Mouse (Mus musculus): Measurements from ENCODE around the gene Ppp1r14c.
"Not testable (repeated sequence)": the region's sequence is repeated elsewhere in the genome, so short reads cannot be mapped to it uniquely, and the experiment has no call there.

Ppp1r14c gene

DNA sequence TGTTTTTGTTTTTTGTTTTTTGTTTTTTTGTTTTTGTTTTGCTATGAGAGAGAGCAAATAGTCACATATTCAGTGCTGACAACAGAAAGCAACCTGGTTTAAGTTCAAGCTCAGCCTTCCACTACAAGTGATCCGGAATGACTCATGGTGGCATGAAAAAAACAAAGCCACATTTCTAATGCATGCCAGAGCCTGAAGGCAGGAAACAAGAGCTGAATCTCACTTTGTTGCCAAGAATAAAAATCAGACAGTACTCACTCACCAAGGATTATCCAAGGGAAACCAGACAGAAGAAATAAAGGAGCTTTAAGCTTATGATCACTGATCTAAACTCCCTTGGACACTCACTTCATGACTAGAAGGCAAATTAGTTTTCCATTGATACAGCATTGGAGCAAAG, 110.8 kb downstream of the Ppp1r14c start:
- no peak for DNase-seq

DNA sequence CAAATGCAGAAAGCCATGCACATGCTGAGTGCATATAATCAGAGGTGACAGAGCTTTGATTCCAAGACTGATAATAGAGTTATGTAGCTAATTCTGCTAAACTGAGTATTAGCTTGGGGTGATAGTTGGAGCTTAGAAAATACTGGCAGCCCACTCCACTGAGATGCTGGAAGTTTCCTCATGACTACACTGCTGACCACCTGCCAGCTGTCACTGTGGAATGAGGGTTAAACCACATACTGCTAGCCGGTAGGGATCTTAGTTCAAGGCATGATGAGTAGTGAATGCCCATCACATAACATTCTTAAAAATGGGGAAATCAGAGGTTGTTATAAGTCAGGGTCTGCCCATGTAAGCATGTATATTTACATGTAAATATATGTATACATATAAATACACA, 113.9 kb downstream of the Ppp1r14c start:
- DNase-seq, result no peak

DNA sequence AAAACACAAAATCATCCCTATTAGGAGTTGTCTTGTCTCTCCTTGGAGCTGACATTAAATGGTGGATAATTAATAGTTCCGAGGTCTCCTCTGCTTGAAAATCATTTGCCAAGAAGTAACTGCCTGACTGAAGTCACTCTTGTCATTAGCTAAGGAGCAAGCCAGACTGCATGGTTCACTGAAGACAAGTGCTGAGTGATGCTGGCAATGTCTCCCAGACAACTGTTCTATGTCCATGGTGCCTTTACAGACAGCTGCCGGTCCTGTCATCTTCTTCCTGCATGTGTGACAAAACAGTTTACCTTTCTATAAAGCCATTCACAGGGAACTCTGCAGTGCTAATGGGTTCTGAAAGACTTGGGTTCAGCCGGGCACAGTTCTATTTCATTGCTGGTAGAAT, 124.2 kb downstream of the Ppp1r14c start:
- DNase-seq, result no peak

DNA sequence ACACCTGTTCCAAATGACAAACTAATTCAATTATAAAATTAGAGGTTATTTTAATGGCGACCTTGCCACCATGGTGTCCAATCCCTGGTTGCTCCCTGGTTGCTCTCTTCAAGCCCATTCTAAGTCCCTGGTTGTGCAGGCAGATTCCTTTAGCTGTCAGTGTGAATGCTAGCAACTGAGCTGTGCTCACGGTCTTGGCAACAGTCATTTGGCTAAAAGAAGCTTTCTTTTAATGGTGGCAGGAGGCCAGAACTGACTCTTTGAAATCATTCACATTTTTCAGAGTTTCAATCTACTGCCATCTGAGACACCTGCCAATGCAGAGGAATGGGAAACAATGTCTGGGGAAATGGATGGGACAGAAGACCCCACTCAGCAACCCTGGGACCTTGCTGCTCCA, 130.9 kb downstream of the Ppp1r14c start:
- DNase-seq, result no peak

DNA sequence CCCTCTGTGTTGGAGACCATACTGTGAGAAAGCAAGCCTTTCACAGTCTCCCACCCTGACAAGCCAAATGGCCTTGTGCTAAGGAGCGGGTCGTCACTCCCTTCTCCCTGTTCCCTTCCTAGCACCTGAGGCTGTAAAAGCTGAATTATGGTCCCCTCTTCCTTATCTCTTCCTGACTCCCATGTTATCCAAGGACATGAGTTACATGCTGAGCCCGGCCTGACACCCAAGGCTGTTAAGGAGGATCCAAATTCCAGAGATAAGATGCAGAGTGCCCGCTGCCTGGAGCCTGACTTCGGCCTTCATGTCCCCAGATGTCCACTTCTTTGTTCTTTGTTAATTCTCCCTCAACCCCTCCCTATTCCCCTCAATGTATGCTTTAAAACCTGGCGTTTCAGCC, 135.0 kb downstream of the Ppp1r14c start:
- DNase-seq, result not testable (repeated sequence)

DNA sequence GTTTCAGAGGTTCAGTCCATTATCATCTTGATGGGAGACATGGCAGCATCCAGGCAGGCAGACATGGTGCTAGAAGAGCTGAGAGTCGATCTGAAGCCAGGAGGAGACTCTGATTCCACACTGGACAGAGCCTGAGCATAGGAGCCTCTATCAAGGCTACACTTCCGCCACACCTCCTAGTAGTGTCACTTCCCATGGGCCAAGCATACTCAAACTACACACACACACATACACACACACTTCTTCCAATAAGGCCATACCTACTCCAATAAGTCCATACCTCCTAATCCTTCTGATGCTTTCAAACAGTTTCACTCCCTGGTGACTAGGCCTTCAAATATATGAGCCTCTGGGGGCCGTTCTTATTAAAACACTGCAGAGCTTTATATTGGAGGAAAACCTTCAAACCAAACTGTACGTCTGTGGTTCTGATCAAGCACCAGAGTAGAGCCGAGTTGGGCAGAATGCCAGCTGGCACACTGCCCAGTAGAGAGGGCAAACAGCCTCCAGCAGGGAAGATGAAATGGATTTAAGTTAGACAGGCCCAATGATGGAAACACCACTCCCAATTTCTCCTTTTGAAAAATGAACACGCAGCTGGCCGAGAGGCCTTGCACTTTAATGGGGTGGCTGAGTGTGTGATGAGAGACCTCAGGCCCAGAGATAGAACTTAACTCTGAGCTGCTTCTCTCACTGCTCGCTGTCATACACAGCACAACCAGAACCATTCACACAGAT, 141.8 kb downstream of the Ppp1r14c start:
- DNase-seq, result peak; percentile 71 to 78

DNA sequence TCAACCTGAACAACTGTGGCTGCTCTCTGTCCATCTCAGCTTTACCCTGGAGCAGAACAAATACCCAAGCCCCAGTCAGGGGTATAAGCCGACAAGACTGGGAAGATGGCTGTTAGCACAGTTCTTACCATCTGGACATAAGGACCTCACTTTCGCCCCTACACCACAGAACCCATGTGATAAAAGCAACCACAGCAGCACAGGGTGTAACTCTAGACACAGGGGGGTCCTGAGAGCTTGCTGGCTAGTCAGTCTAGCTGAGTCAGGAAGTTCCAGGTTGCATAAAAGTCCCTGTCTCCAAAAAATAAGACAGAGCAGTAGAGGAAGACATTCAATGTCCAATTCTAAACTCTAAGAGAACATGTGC, 142.3 kb downstream of the Ppp1r14c start:
- no peak for DNase-seq

DNA sequence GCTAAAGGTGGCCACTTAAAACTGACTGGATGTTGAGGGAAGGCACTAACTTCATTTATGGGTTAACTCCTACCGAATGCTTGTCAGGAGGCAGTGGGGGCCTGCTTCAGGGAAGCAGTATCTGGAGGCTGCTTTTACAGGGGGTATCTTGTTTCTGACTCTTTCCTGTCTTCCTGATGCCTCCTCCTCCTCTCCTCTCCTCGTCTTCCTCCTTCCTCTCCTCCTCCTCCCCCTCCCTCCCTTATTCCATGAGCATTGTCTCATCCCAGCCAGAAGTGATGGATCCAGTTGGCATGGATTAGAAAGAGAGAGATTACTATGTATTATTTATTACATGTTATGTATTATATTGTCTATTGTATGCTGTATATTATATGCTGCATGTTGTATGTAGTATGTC, 142.9 kb downstream of the Ppp1r14c start:
- no peak for DNase-seq

DNA sequence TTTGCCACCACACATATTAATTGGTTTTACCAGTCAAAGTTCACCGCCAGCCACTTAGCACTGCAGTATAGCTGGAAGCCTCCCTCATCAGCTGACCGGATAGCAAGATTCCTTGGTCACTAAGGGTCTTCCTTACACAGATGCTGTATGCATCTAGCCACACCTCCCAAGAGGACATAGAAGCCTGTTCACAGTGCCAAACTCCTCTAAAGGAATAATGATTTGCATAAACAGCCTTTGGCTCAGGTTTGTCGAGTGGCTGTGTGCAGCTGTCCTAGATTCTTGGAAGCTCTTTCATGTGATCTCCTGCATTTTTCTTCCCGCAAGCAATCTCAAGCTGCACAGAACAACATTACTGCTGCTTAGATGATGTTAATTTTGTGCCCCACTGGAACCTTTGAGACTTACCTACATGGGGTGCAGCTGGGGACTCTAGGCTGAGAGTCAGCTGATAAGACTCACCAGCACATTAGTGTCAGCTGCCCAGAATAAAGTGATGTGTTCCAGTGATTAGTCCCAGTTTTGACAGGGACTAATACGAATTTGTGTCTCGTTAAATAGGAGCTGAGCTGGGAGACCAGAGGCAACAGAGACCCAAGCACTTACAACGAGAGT, 143.9 kb downstream of the Ppp1r14c start:
- DNase-seq, result no peak

DNA sequence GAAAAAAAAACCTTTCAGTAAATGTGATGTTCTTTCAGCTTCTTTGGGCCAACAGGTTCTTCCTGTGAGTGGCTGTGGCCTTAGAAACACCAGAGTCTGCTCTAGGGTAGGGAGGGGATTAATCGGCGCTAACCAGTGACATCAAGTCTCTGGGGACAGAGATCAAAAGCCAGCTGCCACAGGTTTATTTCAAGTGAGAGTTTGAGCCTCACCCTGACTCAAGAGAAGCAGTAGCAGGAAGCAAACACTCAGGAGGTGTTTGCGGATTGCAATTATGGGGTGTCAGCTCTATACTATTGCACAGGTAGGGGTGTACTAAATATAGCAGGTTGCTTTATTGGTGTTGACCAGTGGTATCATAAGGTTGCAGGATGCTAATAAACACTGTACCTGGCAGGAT, 144.6 kb downstream of the Ppp1r14c start:
- DNase-seq, result peak in 1 of 2 experiments; percentile 24

DNA sequence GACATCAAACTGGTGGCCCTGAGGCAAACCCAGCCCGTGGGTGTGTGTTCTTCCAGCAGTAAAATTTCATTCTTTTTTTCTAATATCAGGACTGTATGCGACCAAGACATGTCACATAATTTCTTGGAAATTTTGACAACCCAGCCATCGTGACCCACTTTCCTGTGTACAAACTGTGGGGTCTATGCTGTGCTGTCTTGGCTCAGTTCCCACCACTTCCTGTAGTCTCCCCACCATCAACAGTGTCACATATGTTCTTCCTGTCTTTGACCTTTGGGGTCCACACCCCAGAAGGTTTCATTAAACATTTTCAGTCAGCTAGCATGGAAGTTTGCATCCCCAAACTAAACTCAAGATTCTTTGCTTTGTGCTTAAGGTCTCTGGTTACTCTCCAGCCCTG, 145.5 kb downstream of the Ppp1r14c start:
- no peak for DNase-seq

DNA sequence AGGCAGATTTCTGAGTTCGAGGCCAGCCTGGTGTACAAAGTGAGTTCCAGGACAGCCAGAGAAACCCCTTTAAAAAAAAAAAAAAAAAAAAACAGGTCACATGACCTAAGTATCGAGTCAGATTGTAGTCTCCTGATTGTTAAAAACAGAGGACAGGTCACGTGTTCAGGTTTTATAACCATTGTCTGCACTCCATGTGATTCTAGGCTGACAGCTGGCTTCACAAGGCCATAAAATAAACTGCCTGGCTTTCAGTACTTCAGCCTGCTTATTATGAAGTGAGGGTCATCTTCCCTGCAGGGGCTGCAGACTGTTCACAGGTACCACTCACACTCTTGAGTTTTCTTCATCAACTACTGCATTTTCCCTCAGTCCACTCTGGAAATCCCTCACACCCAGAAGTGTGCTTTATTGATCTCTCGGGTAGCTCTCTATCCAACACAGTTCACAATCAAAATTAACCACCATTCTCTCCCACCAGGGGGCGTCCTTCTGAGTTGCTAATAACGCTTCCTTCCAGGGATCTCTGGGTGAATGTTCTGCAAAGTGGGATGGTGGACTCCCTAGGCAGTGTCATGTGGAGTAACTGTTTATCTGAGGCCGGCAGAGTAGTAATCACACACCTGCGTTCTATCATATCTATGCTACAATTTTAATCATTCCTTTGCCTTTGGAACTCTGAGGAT, 146.9 kb downstream of the Ppp1r14c start:
- DNase-seq, result no peak

DNA sequence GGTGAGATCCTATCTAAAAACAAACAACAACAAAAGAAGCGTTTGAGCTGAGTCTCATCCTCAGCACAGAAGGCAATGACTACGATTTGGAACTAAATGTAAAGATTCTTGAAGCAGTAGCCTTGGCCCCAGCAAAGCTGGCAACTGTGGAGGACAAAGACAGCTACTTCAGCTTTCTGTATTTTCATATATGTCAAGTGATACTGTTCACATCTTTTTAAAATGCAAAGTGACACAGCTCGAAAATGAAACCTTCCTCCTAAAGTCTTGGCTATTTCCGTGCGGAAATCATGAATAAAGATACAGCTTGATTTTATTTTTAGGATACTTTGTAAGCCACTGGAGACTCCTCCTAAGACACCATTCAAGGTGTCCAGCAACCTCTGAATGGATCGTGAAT, 148.1 kb downstream of the Ppp1r14c start:
- DNase-seq, result no peak
